Mouse (Mus musculus): ENCODE results near the gene Cpne5. TPM values are rescaled to one million over a fixed set of nuclear protein-coding genes. Genes with fewer than 3 reads are reported as not detected.

Cpne5 gene
- total RNA-seq, 2 experiments from 2014 or later = 34.0 to 36.3 TPM

DNA sequence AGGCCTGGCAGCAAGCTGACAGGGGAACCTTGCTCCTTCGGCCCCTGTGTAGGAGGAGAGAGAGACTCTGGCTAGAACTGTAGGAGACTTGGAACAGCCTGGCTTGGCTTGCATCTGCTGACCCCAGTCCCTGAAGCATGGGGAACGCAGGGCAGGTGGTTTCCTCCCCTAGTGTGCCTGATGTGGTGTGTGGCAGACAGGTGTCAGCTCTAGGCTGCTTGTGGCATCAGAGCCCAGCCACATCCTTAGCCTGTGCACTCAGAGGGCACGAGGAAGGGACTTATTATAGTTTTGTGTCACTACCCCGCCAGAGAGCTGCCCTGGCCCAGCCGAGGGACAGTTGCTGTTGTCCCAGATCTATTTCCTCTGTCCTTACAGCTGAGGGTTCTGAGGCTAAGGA is 85.4 kb downstream of the Cpne5 start:
- TF ChIP-seq CTCF (conservative IDR thresholded peaks at IDR 0.05) = no peak
- Histone ChIP-seq H3K27ac (no peak overlapping the region), H3K4me3 (no peak overlapping the region)
- no peak for DNase-seq (ENCODE audit: low spot score in 2 of 2)

DNA sequence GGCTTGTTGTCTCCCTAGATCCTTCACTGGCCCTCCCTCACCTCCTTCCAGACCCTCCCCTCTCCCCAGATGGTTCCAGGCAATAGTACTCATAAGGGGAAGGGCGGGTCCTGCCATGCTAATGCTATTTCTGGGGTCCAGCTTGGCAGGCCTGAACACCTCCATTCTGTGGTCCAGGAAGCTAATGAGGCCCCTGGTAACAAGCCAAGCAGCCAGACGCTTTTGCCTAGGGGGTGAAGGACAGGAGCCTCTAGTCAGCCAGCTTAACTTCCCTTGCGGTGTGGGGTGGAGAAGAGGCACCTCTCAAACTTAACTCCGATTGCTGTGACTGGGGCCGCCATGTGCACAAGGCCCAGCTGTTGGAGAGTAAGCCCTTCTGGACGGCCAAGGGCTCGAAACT is 88.2 kb downstream of the Cpne5 start:
- no peak for DNase-seq (ENCODE audit: low spot score in 2 of 2)
- Histone ChIP-seq H3K4me3 (no peak overlapping the region), H3K27ac (no peak overlapping the region)
- no peak for TF ChIP-seq CTCF (conservative IDR thresholded peaks at IDR 0.05)

- DNase-seq (ENCODE audit: low spot score in 2 of 2) = no peak
- H3K4me3 ChIP-seq = no peak overlapping the region
- no peak overlapping the region for H3K27ac ChIP-seq
- no peak for TF ChIP-seq CTCF (conservative IDR thresholded peaks at IDR 0.05)
Measured at GRCm38 (mm10) chr17:29147773-29148172, 90.2 kb downstream of the Cpne5 start.

GRCm38 (mm10) chr17:29147273-29147672 is 90.7 kb downstream of the Cpne5 start:
- Histone ChIP-seq H3K4me3 (no peak overlapping the region), H3K27ac (no peak overlapping the region)
- DNase-seq (ENCODE audit: low spot score in 2 of 2) = no peak
- no peak for TF ChIP-seq CTCF (conservative IDR thresholded peaks at IDR 0.05)

- no peak for TF ChIP-seq CTCF (conservative IDR thresholded peaks at IDR 0.05)
- Histone ChIP-seq H3K27ac (no peak overlapping the region), H3K4me3 (no peak overlapping the region)
- DNase-seq (ENCODE audit: low spot score in 2 of 2) = no peak
Measured at GRCm38 (mm10) chr17:29145101-29145500, 92.9 kb downstream of the Cpne5 start.

DNA sequence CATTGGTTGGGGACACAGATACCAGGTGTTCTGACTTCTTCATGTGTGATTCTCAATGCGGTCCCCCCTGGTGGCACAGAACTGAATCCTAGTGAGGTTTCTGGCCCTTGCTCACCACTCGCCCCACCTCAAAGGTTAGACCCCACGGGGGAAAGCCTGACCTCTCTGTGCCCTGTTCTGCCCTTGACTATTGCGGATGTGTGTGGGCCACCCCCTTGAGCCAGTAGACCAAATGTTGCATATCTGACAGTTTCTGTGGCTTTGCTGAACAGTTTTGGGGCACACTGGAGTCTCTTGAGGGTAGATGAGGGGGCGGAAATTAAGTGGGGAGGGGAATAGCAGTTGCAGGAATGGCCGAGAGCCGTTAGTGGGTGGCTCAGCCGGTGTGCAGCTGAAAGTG is 94.7 kb downstream of the Cpne5 start:
- no peak for TF ChIP-seq CTCF (conservative IDR thresholded peaks at IDR 0.05)
- DNase-seq (ENCODE audit: low spot score in 2 of 2) = no peak
- H3K4me3 ChIP-seq = no peak overlapping the region
- H3K27ac ChIP-seq = no peak overlapping the region

DNA sequence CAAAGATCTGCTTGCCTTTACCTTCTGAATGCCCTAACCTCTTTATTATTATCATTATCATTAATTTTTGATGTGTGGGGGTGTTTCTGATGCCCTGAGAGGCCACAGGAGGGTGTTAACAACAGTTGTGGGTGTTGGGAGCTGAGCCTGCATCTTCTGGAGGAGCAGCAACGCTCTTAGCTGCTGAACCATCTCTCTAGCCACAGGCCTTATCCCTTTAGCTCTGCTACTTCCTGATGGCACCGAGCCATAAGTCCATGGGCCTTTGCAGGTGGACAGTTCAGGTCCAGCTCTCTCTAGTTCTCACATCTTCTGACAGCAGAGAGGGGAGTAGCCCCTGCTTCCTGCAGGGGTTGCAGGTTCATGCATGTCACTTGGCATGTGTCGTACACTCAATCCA is 96.4 kb downstream of the Cpne5 start:
- no peak overlapping the region for H3K4me3 ChIP-seq
- no peak for TF ChIP-seq CTCF (conservative IDR thresholded peaks at IDR 0.05)
- H3K27ac ChIP-seq = no peak overlapping the region
- no peak for DNase-seq (ENCODE audit: low spot score in 2 of 2)

GRCm38 (mm10) chr17:29137906-29138305 is 100.1 kb downstream of the Cpne5 start:
- no peak for DNase-seq (ENCODE audit: low spot score in 2 of 2)
- Histone ChIP-seq H3K4me3 (no peak overlapping the region), H3K27ac (no peak overlapping the region)
- TF ChIP-seq CTCF (conservative IDR thresholded peaks at IDR 0.05) = no peak

DNA sequence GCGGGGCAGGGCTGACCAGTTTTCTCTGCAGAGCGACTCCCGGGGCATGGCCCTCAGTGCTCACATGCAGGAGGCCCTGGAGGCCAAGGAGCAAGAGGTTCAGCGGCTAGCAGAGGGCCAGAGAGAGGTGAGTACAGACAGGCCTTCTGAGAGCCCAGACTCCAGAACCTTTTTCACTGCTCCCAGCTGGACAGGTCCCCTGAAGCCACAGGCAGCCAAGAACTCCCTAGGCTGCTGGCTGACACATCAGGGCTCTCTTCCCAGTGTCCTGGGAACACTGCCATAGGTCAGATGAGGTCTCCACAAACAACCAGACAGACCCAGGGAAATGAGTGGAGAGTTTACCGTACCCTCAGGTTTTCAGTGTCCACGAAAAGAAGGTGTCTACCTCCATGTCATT is 101.7 kb downstream of the Cpne5 start:
- Histone ChIP-seq H3K4me3 (no peak overlapping the region), H3K27ac (no peak overlapping the region)
- no peak for TF ChIP-seq CTCF (conservative IDR thresholded peaks at IDR 0.05)
- DNase-seq (ENCODE audit: low spot score in 2 of 2) = peak; percentile 36 to 45

GRCm38 (mm10) chr17:29135066-29135465 is 102.9 kb downstream of the Cpne5 start:
- H3K27ac ChIP-seq = no peak overlapping the region
- H3K4me3 ChIP-seq = no peak overlapping the region
- no peak for TF ChIP-seq CTCF (conservative IDR thresholded peaks at IDR 0.05)
- no peak for DNase-seq (ENCODE audit: low spot score in 2 of 2)

DNA sequence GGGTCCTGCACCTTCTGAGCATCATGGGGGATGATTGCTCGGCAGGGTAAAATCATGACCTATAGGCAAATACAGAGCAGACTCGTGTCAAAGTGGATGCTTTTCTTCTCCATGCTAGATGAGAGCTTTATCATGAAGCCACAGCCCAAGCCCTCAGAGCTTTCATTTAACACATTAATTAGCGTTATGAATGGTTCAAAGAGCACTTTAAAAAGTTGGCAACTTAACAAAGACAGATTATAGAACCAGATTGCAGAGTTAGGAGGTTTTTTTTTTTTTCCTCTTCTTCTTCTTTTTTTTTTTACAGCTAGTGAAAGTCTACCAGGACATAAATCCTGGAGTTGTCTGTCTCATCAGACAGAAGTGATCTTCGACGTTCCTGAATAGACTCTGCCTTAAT is 108.6 kb downstream of the Cpne5 start:
- no peak for TF ChIP-seq CTCF (conservative IDR thresholded peaks at IDR 0.05)
- no peak overlapping the region for H3K4me3 ChIP-seq
- no peak for DNase-seq (ENCODE audit: low spot score in 2 of 2)
- H3K27ac ChIP-seq = no peak overlapping the region

- Histone ChIP-seq H3K4me3 (no peak overlapping the region), H3K27ac (no peak overlapping the region)
- TF ChIP-seq CTCF (conservative IDR thresholded peaks at IDR 0.05) = no peak
- no peak for DNase-seq (ENCODE audit: low spot score in 2 of 2)
Measured at GRCm38 (mm10) chr17:29126561-29126960, 111.4 kb downstream of the Cpne5 start.

DNA sequence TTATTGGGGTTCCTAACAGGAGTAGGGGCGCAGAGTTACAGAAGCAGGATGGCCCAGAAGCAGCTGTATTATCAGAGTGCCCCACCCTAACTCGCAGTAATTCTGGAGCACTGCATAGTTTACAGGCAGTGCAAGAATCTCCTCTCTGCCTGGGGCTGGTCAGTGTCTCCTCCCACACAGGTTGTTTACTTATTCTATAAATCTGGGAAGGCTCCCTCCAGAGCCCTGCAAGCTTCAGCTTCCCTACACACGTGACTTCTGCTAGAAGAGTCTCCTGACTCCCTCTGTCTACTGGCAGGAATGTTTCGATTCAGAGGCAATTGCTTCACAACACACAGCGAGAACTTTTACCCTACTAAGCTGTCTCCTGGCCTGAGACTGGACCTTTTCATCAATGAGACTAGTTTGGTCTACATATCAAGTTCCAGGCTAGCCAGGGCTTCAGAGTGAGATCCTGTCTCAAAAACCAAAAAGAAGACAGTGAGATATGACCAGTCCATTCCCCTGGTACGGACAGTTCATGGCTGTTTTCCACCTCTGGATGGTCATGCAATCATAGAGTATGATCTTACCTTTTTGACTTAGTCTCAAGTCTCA is 114.3 kb downstream of the Cpne5 start:
- no peak for TF ChIP-seq CTCF (conservative IDR thresholded peaks at IDR 0.05)
- Histone ChIP-seq H3K27ac (no peak overlapping the region), H3K4me3 (no peak overlapping the region)
- DNase-seq (ENCODE audit: low spot score in 2 of 2) = no peak

- TF ChIP-seq CTCF (conservative IDR thresholded peaks at IDR 0.05) = no peak
- H3K4me3 ChIP-seq = no peak overlapping the region
- H3K27ac ChIP-seq = no peak overlapping the region
- DNase-seq (ENCODE audit: low spot score in 2 of 2) = no peak
Measured at GRCm38 (mm10) chr17:29122817-29123216, 115.2 kb downstream of the Cpne5 start.

GRCm38 (mm10) chr17:29120666-29121065 is 117.3 kb downstream of the Cpne5 start:
- no peak overlapping the region for H3K27ac ChIP-seq
- no peak overlapping the region for H3K4me3 ChIP-seq
- no peak for DNase-seq (ENCODE audit: low spot score in 2 of 2)
- TF ChIP-seq CTCF (conservative IDR thresholded peaks at IDR 0.05) = no peak
